Mouse (Mus musculus): Measurements from ENCODE around the gene Gna14.

DNA sequence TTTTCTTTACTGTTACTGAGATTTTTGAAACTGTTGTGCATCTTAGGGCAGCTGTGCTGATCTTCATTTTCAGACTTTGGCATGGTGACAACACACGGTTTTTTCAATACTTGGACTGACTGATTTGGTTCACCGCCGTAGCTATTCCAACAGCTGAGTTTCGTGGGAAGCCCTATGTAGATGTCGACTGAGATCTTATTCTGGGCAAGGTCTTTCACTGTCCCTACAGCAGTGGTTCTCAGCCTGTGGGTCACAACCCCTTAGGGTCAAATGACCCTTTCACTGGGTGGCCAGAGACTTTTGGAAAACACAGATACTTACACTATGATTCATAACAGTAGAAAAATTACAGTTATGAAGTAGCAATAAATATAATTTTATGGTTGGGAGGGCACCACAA lies 60.5 kb downstream of the Gna14 start:
- TF ChIP-seq CTCF (IDR thresholded peaks at IDR 0.05): no peak
- no peak for TF ChIP-seq POLR2A (IDR thresholded peaks at IDR 0.05; ENCODE audit: insufficient read depth, low read depth, low read length)
- TF ChIP-seq EP300 (IDR thresholded peaks at IDR 0.05; ENCODE audit: insufficient read depth, low read depth, low read length): no peak

Measured in heart, adult 2 months (tissue).